8 mouse cellular contexts compared by ENCODE assay signal in the genomic region with DNA sequence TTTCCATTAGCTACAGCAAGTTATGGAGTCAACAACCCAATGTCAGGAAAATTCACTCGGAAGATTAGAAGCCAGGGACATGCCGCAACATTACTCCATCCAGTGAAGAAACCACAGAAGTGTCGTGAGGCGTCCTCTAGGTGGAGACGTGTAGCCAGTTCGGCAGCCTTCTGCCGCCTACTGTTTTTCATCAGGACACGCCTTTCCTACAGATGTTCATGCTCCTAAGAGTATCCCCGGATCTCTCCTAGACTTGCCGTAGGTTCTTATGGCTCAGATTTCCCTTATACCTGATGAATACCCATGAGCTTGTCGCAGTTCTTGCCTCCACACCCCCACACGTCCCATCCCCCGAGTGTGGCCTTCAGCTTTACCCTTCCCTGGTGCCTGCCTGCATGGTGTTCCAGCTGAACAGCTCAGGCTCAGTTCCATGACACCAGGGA.
A peak's percentile ranks its signal among the peaks of the same experiment; 100 is the strongest.
DNase-seq lines count a peak whose midpoint lies in the region; ATAC-seq lines count a peak whose summit lies in the region.

No protein-coding gene starts in this region.

- ATAC-seq in liver, embryonic 12.5 days: peak; percentile 61; the same call in 1 of the 2 replicates

- intact Hi-C loops in heart, postnatal 25 days (cut with DNase I): loop anchor here (2.0 kb wide), 1 partner anchor 193 kb away; no protein-coding TSS in a partner anchor

- peak; percentile 93 for DNase-seq in heart, adult 11 months
- DNase-seq in heart, postnatal 25 days (ENCODE audit: low spot score): no peak
- DNase-seq in brain, adult 2 months (ENCODE audit: low read depth, low spot score): peak; percentile 76
- peak; percentile 69 for DNase-seq in forelimb bud, embryonic 11.5 days (ENCODE audit: low read depth, low spot score)
- DNase-seq in induced T-regulatory cell, adult 2 months (ENCODE audit: low read depth): peak; percentile 76
- peak; percentile 7 to 31 for DNase-seq in monocyte, adult 2 months (ENCODE audit: low read depth in 1 of 2, low spot score in 2 of 2)
- peak; percentile 14 for DNase-seq in thymus, postnatal 14 days

- H3K9me3 ChIP-seq in liver, embryonic 12.5 days (replicated peaks): no peaks in the 10 kb centered on the region

- no peak overlapping the region for H3K27ac ChIP-seq in liver, embryonic 12.5 days

- H3K4me1 ChIP-seq in liver, embryonic 12.5 days: peaks cover 6% of the 10 kb centered on the region; the same call in 1 of the 2 replicates

- no peaks in the 10 kb centered on the region for H3K36me3 ChIP-seq in liver, embryonic 12.5 days

- no peak overlapping the region for H3K4me3 ChIP-seq in liver, embryonic 12.5 days

- peak overlapping the region; percentile 31 for H3K4me2 ChIP-seq in liver, embryonic 12.5 days

- H3K9ac ChIP-seq in liver, embryonic 12.5 days: no peak overlapping the region

- WGBS in liver, embryonic 12.5 days (ENCODE audit: insufficient replicate concordance): 12% methylated on average over 13 of the region's 13 CpGs

- H3K27me3 ChIP-seq in liver, embryonic 12.5 days (replicated peaks): no peaks in the 10 kb centered on the region
